Mouse (Mus musculus) spleen, adult 2 months (tissue): ENCODE data around the gene Ifit1bl1.

Experiments
- CTCF ChIP-seq: fragments of 200-500 bp; IDR thresholded peaks from 2 replicates; pipeline ENCODE4 v1.5.1; 2011; ENCODE audit warnings: mild to moderate bottlenecking, inconsistent platforms; ENCODE audit not compliant: insufficient read depth, insufficient read length, insufficient replicate concordance; ENCODE audit errors: extremely low read depth
- POLR2A ChIP-seq: fragments of 200-500 bp; IDR thresholded peaks from 2 replicates; pipeline ENCODE4 v1.6.1; 2011; ENCODE audit warnings: low read depth, low read length, inconsistent platforms

- no peak for TF ChIP-seq POLR2A
- no peak for TF ChIP-seq CTCF
Measured at GRCm38 (mm10) chr19:34623781-34624180, 22.0 kb upstream of the Ifit1bl1 start.
